Mouse (Mus musculus) adrenal gland, postnatal 10 days (tissue): Measurements from ENCODE around the gene Fam13c. TPM values are rescaled to one million over a fixed set of nuclear protein-coding genes. Genes with fewer than 3 reads are reported as not detected.

ENCODE experiments used
- DNase-seq: peaks from one replicate; pipeline ENCODE4 v3.0.0; 2021; ENCODE audit warnings: mixed read lengths
- total RNA-seq, 2 experiments: library from RNA; stranded (reverse); gene quantifications; 2 replicates each; pipeline ENCODE4 v1.2.3; 2021

Fam13c gene
- total RNA-seq, 2 experiments from 2014 or later: 13.2 to 16.2 TPM

DNA sequence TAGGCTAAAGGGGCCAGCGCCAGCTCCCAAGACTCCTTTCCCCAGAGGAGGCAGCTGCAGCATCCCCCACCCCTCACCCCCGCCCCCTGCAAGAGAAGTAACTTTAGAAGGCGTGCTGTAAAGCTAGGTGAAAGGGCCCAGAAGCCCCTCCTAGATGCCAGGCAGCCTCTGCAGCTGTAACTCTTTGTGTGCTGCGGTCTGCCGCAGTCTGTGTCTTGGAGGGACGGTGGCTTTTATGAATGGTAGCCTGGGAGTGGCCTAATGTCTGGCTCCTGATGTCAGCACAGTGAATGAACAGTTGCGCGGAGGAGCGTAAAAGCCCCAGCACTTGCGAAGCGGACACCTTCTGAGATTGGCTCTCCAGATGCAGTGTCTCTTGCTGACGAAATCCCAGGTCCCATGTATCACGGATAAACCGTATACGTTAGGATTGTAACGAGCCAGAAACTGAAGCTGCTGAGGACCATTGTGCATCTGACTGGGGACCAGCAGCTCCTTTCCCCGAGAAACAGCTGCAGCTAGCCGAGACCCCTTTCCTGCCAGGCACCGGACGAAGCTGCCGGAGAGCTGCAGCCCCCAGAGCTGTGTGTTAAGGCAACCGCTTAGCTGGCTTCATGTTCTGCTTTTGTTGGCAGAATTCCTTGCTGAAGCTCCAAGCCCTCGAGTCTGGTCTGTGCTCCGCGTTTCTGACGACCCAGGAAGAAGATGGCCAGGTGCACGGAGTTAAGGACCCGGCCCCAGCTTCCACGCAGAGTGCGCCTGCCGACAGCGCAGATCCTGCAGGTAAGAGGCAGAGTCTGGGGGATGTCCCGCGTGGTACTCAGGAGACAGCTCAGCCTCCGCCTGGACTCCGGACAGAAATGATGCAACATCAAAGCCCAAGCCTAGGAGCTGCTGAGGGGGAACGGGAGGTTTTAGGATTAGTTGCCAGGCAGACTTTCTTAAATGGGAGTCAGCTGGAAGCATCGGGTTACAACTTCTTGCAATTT lies 80.2 kb downstream of the Fam13c start:
- peak; percentile 30 for DNase-seq

DNA sequence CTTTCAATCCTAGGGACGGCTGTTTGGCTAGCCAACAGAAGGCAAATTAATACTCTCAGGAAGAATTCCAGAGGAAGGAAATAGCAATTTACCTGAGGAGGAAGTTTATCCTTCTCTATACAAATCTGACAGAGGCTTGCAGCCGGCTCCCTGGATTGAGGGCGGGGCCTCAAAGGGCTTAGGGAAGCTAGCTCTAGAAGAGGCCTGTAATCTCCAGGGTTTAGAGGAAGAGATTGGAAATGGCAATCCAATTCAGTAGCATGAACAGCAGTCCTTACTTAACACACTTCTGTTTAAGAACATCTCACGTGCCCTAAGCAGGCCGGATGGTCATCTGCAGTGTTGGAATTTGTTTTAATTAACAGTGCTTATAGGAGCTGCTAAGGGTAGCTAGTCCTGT lies 81.1 kb downstream of the Fam13c start:
- DNase-seq: no peak

DNA sequence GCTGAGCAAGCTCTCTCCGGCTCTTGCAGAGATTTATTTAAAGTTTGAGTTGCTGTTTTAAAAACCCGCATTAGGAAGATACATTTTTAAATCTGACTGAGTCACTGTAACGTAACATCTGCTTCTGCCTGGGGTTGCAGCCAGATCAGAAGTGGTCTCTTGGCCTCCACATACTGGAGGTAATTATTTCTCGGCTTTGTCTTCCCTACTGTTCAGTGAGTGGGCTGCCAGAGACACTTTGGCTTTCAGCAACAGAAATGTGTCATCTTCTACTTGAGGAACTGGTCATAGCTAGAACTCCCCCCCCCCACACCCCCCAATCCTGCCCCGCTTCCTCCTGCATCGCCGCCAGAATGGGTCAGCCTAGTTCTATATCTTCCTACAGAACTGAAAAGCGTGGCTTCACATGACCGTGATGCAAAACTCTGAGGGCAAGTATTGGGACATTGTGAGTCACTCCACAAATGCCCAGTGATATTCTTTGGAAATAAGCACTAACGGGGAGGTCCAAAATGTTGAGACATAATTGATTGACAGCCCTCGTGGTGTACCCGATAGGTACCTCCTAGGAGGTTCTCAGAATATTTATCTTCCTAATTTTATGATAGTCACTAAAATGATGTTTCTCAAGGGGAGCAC lies 90.0 kb downstream of the Fam13c start:
- DNase-seq: no peak

DNA sequence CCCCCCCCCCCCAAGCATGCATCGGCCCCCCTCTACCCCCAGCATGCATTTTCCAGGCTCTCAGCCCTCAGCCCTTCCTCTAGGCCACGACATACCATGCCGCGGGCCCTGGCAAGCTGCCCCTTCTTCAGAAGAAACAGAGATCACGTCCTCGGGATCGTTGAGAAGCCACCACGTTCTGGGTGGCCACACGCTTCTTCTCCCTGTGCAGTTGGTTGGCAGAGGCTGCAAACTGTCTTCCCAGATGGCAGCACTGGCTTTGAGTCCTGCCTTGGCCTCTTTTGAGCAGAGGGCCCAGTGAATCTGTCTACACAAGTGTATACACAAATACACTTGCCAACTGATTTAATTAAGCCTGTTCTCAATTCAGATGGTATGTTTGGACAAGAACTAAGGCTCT lies 92.0 kb downstream of the Fam13c start:
- no peak for DNase-seq

DNA sequence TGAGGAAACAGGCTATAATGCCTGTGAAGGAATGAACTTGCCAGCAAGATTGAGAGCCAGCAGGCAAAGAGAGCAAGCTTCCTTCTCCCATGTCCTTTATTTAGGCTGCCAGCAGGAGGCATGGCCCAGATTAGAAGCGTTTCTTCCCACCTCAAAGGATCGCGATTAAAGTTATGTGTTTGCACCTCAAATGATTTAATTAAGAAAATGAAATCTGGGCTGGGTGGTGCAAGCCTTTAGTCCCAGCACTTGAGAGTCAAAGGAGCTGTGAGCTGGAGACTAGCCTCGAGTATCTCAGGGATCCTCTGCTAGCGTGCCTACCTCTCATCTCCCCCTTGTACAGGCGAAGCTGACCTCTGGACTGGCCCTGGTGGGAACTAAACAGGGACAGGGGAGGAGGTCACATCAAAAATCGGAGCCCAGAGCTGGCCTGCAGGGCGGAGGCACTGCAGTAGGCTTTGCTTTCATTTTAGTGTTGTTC lies 93.1 kb downstream of the Fam13c start:
- no peak for DNase-seq

DNA sequence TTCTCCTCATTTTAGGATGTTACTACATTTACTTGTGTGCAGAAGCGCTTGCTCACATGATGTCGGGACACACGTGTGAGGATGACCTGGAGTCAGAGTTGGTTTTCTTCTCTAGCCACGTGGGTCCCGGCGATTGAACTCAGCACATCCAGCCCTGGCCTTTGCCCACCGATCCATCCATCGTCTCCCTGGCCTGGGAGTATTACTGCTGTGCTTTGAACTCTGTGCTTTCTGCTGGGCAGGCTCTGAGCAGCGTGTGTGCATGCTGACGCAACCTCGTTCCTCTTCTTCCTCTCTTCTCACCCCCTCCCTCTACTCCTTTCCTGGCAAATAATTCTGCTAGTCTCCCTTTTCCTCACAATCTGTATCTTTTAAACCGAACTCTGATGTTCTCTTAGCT lies 93.7 kb downstream of the Fam13c start:
- no peak for DNase-seq

DNA sequence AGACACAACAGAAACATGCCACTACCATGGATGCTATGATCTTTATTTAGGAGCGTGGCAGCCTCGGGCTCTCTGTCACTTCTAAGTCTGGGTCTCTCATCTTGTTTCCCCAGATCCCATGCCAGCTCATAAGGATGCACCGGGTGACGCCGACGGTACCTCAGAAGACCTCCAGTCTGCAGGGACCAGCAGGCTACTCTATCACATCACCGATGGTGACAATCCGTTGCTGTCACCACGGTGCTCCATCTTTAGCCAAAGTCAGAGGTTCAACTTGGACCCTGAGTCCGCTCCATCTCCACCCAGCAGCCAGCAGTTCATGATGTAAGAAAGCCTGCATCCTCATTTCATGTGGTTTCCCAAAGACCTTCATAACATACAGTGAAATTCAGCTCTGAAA lies 94.3 kb downstream of the Fam13c start:
- DNase-seq: no peak

DNA sequence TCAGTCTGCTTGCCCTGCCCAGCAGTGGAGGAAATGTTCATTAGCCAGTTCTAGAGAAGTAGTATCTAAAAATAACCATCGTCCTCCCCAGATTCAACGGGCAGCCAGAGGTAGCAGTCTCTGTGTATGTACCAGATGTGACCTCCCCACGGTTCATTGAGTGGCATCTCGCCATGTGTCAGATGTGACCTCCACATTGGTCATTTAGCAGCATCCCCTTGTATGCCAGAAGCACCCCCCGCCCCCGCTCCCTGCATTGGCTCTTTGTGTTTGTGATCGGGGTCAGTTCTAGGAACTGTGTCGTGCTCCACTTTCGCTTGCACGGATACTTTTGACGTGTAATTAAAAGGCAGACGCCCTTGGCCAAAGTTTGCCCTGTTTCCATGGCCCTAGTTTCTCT lies 95.1 kb downstream of the Fam13c start:
- no peak for DNase-seq

DNA sequence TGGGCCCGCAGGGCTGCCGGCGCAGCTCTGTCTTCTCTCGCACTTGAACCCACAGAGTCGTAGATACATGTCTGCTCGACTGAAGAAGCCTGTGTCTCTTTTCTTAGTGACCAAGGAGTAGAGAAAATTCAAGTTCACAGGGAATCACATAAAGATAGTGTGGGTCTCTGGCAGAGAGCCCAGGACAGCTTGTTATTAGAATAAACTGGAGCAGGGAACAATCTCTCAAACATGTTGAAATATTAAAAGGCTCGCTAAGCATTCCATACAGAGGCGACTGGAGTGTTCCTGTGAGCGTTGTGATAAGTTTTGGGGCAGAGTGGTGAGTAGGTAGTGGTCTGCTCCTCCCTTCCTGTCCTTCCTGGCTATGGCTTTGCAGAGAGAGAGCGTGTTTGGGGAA lies 97.4 kb downstream of the Fam13c start:
- no peak for DNase-seq

DNA sequence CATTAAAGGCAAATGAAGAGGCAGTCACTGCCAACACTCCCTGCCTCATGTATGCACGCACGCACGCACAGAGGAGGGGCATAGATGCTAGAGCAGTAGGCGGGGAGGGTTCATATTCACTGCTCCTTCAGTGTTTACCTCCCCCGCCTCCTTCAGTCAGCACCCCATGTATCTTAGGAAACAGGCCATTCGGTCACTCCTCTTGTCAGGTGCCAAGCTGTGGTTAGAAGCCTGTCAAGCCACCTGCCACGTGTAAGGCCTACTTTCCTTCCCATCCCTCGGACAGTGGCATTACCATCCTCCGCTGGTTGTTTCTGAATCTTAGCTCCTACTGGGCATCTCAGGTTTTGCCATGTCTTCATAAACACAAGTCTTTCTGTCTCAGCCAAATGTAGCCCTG lies 99.0 kb downstream of the Fam13c start:
- no peak for DNase-seq

DNA sequence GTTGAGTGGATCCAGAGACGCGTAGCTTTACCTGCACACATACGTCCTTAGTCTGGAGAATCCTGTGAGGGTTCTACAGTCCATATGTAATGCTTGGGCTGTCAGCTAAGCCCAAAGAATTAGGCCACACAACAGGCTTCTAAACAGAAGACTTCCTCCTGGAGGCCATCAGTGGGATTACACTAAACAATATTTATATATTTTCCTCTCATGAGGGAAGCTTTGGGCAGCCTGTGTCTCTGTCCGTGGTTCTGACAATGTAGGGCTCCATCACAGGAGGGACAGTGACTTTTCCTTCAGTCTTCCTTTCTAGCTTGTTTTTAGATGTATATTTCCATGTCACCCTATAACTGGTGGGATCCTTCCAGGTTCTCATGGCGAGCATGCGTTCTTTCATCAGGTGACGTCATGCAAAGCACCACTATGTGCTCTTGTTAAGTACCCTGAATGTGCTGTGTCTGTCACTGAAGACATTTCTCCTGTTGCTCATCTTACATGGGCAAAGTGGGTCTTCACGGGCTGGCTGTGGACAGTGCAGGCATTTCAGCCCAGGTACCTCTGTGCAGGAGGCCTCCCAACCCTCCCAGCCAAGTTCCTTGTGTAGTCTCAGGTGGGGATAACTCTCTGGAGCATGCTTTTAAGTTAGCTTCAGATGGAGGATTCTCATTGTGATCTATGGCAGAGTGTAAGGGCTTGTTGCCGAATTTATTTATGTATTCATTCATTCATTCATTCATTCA lies 100.3 kb downstream of the Fam13c start:
- DNase-seq: peak; percentile 35

DNA sequence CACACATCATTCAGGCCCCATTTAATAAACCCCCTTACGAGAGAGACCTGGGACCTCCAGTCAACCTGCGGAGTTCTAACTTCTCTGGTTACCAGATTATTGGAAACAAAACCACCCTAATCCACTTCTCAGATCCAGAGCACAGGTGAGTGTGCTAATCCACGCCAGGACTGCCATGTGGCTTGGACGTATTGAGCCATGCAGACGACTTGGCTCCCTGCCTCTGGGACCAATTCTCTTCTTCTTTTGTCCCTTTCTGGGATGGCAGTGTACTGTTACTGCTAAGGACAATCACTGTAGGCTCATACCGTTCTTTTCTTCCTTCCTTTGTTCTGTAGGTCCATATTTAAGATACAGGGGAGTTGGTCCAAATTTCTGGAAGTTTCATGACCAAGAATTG lies 102.6 kb downstream of the Fam13c start:
- DNase-seq: no peak

DNA sequence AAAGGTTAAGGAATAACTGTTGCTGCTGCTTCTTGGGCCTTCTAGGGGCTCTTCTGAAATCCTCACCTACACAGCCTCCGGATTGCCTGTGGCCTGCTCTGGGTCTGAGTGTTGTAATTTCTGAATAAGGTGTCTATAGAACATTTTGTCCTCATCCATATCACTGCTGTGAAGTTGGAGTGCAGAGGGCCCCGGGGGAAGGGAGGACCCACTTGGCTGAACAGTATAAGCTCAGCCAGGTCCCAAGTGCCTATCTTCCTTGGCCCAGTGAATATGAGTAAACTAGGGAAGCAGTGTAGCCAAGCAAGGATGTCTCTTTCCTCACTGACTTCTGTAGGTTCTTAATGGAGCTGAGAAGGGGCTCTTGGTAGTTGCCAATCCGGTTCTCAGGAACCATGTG lies 112.2 kb downstream of the Fam13c start:
- DNase-seq: no peak

DNA sequence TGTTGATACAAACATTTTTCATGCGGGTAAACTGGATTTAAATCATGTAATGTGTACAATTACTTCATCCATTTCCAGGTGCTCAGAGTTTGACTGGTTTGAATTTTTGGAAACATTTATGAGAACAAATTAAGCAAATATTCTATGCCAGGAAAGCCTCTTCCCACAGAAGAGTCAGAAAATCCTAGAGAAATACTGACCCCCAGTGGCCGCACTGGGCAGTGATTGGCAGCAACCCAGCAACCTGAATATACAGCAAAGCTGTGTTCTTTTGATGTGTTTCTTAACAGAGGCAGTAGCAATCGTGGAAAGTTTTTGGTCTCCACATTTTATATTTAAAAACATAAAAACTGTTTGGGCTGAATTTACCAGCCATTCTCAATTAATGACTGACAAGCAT lies 123.4 kb downstream of the Fam13c start:
- DNase-seq: peak; percentile 88

DNA sequence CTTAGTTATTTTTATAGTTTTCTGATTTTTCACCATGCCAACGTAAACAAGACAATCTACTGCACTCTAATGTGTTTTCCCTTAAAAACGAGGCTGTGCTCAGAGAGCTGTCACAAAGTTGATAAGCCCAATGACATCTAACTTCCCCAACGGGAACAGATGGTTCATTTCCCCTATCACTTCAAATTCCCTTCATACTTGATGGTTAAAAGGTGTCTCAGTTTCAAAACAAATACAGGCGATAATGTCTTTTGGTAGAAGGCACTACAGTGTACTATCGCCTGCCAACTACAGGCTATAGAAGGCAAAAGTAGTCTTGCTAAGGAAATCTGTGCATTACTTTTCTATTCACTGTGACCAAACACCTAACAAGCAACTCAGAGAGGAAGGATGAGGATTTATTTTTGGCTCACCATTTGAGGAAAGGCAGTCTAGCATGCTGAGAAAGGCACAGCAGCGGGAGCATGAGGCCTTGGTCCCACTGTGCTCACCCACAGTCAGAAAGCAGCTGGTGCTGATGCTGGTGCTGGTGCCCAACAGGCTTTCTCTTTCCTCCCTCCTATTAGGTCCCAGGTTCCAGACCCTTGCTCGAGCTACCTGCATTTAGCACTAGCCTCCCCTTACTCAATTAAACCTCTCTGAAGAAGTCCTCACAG lies 141.4 kb downstream of the Fam13c start:
- DNase-seq: no peak

DNA sequence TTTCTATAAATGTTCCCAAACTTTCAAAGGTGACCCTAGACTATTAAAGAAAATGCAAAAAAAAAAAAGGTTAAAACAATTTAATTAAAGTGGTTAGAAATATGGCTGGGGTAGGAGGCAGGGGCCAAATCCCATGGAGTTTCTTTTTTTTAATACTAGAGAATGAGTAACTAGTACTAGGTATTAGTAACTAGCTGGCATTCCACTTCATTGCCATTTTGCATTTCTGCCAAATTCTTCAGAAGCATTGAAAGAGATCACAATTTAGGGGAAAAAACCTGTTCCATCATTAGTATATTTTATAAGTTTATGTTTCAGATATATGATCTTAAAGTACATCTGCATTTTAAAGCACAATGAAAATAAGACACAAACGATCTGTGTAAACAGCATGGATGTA lies 143.9 kb downstream of the Fam13c start:
- no peak for DNase-seq

DNA sequence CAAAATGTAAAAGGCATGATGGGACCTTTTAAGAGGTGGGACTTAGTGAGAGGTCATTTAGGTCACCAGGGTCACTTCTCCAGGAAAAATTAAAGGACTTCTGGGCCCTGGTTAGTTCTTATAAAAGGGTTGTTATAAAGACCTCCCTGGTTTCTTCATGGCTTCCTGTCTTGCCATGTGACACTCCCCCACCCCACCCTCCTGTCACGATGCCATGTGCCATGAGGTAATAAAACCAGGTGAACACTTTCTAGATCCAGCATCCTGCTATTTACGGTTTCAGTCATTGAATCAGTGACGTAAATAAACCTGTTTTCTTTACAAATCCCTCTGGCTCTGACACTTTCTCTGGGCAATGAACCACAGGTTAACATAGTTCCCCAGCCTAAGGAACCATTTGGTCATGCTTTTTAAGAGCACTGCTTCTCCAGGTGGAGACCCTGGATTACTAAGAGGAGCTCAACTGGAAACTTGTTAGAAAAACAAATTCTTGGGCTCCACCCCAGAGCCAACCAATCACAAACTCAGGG lies 146.7 kb downstream of the Fam13c start:
- DNase-seq: no peak

DNA sequence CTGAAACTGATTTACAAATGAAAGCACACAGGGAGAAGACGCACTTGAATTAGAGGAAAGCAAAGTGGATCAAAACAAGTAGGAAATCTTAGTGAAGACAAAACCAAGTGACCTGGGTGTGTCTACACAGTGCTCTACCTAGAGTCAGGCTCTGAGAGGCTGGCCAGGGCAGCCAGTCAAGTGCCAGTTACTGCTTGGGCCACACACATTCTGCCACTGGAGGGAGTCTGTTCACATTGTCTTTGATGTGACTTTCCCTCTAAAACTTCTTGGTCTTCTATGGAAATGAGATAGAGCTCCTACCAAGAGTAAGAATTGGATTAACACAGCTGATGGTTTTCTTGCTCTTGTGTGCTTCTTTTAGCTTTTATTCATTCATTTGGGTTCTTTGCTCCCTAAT lies 153.7 kb downstream of the Fam13c start:
- peak; percentile 50 for DNase-seq

DNA sequence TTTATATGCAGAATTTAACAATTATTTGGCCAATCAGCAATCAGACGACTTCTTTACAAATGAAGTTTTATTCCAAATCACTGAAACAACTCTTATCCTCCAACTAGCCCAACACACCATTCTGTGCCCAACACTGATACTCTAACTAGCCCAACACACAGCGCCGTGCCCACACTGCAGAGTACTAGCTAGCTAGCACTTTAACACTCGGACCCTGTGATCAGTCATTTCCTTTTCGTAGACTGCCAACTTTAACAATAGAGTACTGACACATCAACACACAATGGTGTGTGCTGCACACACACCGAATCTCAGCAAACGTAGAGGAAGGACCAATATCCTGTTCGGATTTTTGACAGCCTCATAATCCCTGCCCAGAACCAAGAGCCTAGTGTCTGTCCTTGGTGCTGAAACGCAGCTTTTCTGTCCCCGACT lies 157.8 kb downstream of the Fam13c start:
- DNase-seq: peak; percentile 71

DNA sequence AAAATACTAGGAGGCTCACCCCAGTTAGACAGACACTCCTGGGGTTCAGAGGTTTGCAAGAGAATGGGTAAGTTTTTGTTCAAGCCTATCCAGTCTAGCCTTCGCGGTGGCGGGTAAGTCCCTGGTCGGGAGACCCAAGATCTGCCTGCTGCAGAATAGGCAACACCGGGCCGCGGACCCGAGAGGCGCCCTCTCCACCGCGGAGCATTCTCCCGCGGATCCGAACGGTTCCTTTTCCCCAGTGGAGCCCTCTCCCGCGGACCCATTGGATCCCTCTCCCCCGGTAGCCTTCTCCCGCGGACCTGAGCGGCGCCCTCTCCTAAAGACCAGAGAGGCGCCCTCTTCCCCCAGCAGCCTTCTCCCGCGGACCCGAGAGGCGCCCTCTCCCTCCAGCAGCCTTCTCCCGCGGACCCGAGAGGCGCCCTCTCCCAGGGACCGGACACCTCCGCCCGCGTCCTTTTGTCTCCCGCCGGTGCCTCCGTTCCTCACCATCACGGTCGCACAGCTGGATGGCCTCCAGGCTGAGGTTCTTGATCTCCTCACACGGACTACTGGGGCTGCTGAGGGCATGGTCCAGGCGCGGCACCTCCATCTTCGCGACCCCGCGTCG lies 158.3 kb downstream of the Fam13c start:
- peak; percentile 36 for DNase-seq

DNA sequence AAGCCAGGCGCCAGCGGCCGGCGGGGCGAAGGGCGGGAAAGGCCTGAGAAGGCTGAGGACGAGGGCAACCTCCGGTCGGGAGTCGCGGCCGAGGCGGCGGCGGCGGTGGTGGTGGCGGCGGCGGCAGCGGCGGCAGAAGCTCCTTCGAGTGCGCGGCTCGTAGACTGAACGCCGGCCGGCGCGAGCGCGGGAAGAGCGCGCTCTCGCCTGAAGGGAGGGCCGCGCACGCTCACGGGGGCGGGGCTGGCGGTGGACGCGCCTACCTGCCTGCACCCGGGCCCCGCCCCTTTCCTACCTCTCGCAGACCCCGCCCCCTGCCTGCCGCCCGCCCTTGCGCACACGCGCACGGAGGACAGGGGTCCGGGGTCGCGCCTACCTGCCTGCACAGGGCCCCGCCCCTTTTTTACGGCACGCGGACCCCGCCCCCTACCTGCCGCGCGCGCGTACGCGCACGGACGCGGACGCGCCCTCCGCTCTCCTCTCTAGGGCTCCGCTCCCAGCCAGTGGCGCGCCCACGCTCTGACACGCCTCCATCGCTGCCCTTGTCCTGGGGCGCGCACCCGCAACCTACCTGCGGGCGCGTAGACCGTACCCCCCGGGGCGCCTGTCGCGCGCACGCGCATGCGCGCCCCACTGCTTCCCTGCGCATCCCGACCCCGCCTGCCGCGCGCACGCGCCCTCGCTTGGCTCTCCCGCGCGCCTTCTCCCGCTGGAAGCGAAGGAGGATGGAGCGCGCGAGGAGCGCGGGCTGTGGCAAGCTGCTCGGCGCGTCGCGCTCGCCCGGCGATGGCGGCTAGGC lies 159.0 kb downstream of the Fam13c start:
- DNase-seq: peak; percentile 80
